Mouse (Mus musculus): ENCODE measurements around the gene Vmn1r199. TPM values are rescaled to one million over a fixed set of nuclear protein-coding genes. Genes with fewer than 3 reads are reported as not detected.
"Not testable (repeated sequence)": the region's sequence is repeated elsewhere in the genome, so short reads cannot be mapped to it uniquely, and the experiment has no call there.

The Vmn1r199 gene
- not detected in 2 replicates for polyA plus RNA-seq (2016; fragmentation: Nextera tagmentation; extraction: Ambion mirVana)

- H3K9me3 ChIP-seq, result no peaks in the 10 kb centered on the region
- WGBS, result 77% methylated on average over 2 of the region's 2 CpGs
- H3K36me3 ChIP-seq, result no peaks in the 10 kb centered on the region
- DNase-seq (ENCODE audit: low spot score), result no peak
- no peaks in the 10 kb centered on the region for H3K4me1 ChIP-seq
- no peak within 1 kb of the TSS for H3K27ac ChIP-seq
- H3K27me3 ChIP-seq (ENCODE audit: insufficient read depth, poor library complexity, severe bottlenecking), result no peaks in the 10 kb centered on the region
- H3K4me3 ChIP-seq, result no peak within 1 kb of the TSS
Observed at GRCm38 (mm10) chr13:22379518-22379917, at the start of gene Vmn1r199. Gene Vmn1r199, plus strand, starts transcription at chr13:22379818.

DNA sequence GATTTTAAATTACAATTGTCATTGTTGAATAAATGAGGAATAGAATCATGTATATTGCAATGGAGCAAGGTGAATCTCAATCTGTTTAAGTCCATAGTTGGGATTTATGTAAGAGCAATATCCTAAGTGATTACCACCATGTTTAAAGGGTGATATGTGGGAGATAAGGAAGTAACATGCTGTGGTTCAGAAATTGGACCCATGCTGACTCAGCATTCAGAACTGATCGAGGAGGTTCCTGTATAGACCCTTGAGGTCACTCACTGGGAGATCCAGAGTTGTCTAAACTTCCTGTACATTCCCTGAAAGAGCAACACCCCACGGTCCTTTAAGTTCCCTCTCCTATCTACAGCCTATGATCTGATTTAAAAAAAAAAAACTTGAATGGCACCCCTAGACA lies 46.3 kb upstream of the Vmn1r199 start:
- 64% methylated on average over 2 of the region's 2 CpGs for WGBS
- no peaks in the 10 kb centered on the region for H3K27me3 ChIP-seq (ENCODE audit: insufficient read depth, poor library complexity, severe bottlenecking)
- DNase-seq (ENCODE audit: low spot score), result no peak
- no peak overlapping the region for H3K4me3 ChIP-seq
- H3K36me3 ChIP-seq, result no peaks in the 10 kb centered on the region
- H3K27ac ChIP-seq, result no peak overlapping the region
- no peaks in the 10 kb centered on the region for H3K9me3 ChIP-seq
- no peaks in the 10 kb centered on the region for H3K4me1 ChIP-seq

GRCm38 (mm10) chr13:22335565-22335964 lies 44.1 kb upstream of the Vmn1r199 start:
- no peaks in the 10 kb centered on the region for H3K27me3 ChIP-seq (ENCODE audit: insufficient read depth, poor library complexity, severe bottlenecking)
- no peaks in the 10 kb centered on the region for H3K9me3 ChIP-seq
- WGBS, result 77% methylated on average over 1 of the region's 1 CpGs

GRCm38 (mm10) chr13:22350064-22350463 lies 29.6 kb upstream of the Vmn1r199 start, which contains the start of gene Vmn1r198:
Gene Vmn1r198, plus strand, starts transcription at chr13:22350364.
- Histone ChIP-seq H3K27me3 (ENCODE audit: insufficient read depth, poor library complexity, severe bottlenecking) (no peaks in the 10 kb centered on the region), H3K4me1 (no peaks in the 10 kb centered on the region), H3K9me3 (no peaks in the 10 kb centered on the region), H3K4me3 (no peak within 1 kb of the TSS), H3K27ac (no peak within 1 kb of the TSS), H3K36me3 (no peaks in the 10 kb centered on the region)
- no peak for DNase-seq (ENCODE audit: low spot score)
- 17% methylated on average over 1 of the region's 1 CpGs for WGBS

More at GRCm38 (mm10) chr13:22335565-22335964, 44.1 kb upstream of the Vmn1r199 start:
- Histone ChIP-seq H3K4me1 (no peaks in the 10 kb centered on the region), H3K4me3 (no peak overlapping the region), H3K27ac (no peak overlapping the region), H3K36me3 (no peaks in the 10 kb centered on the region)
- DNase-seq (ENCODE audit: low spot score), result no peak

GRCm38 (mm10) chr13:22350813-22351212 lies 28.8 kb upstream of the Vmn1r199 start:
- no peaks in the 10 kb centered on the region for H3K27me3 ChIP-seq (ENCODE audit: insufficient read depth, poor library complexity, severe bottlenecking)
- no peak for DNase-seq (ENCODE audit: low spot score)
- H3K36me3 ChIP-seq, result no peaks in the 10 kb centered on the region
- no peak overlapping the region for H3K27ac ChIP-seq
- H3K9me3 ChIP-seq, result no peaks in the 10 kb centered on the region
- 83% methylated on average over 1 of the region's 1 CpGs for WGBS
- no peak overlapping the region for H3K4me3 ChIP-seq
- no peaks in the 10 kb centered on the region for H3K4me1 ChIP-seq

DNA sequence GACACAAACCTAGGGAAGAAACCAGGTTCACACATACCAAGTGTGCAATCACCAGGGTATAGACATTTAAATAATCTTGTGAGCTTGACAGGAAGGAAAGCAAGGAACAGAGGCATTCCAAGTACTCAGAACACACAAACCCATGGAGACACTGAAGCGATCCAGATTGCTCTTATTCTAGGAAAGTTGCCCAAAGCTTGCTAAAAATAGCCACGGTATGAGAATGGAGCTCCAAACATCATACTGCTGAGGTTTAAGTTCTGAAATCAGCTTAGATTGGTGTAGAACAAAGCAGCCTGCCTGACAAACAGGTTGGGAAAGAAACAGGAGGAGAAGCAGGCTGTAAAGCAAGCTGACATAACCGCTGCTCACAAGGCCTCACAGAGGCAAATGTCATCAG lies 1.5 kb downstream of the Vmn1r199 start:
- not testable (repeated sequence) for H3K36me3 ChIP-seq; H3K27ac ChIP-seq; H3K4me3 ChIP-seq; H3K27me3 ChIP-seq (ENCODE audit: insufficient read depth, poor library complexity, severe bottlenecking); H3K9me3 ChIP-seq; DNase-seq (ENCODE audit: low spot score); H3K4me1 ChIP-seq
- 61% methylated on average over 3 of the region's 3 CpGs for WGBS

GRCm38 (mm10) chr13:22383401-22383800 lies 3.8 kb downstream of the Vmn1r199 start:
- H3K4me3 ChIP-seq, result no peak overlapping the region
- no peaks in the 10 kb centered on the region for H3K4me1 ChIP-seq
- no peaks in the 10 kb centered on the region for H3K9me3 ChIP-seq
- no peak overlapping the region for H3K27ac ChIP-seq
- 70% methylated on average over 3 of the region's 3 CpGs for WGBS
- no peaks in the 10 kb centered on the region for H3K36me3 ChIP-seq
- DNase-seq (ENCODE audit: low spot score), result no peak
- no peaks in the 10 kb centered on the region for H3K27me3 ChIP-seq (ENCODE audit: insufficient read depth, poor library complexity, severe bottlenecking)

GRCm38 (mm10) chr13:22387050-22387449 lies 7.4 kb downstream of the Vmn1r199 start:
- DNase-seq (ENCODE audit: low spot score), result no peak
- Histone ChIP-seq H3K4me1 (no peaks in the 10 kb centered on the region), H3K27me3 (ENCODE audit: insufficient read depth, poor library complexity, severe bottlenecking) (no peaks in the 10 kb centered on the region), H3K9me3 (no peaks in the 10 kb centered on the region), H3K4me3 (no peak overlapping the region), H3K27ac (no peak overlapping the region), H3K36me3 (no peaks in the 10 kb centered on the region)
- 88% methylated on average over 1 of the region's 1 CpGs for WGBS

DNA sequence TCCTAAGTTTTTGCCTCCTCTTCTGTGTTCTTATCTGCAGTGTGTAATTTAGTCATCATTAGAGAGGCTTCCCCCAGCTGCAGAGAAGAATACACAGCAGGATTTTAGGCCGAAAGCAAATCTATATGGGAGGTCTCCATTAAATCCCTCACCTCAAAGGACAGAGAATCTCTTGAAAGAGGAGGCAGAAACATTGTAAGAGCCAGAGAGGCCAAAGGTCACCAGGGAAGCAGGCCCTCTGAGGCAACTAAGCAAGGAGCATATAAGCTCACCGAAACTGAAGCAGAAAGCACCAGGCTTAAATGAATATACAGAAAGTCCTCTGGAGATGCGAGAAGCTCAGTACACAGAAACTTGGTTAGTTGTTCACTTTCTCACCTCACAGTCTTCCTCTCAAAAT lies 10.5 kb downstream of the Vmn1r199 start, which contains the start of gene Vmn1r200:
Gene Vmn1r200 (plus strand): TSS at position 301 of the 400 bp plus-strand sequence.
- Histone ChIP-seq H3K4me3 (no peak within 1 kb of the TSS), H3K9me3 (no peaks in the 10 kb centered on the region), H3K27me3 (ENCODE audit: insufficient read depth, poor library complexity, severe bottlenecking) (no peaks in the 10 kb centered on the region), H3K4me1 (no peaks in the 10 kb centered on the region), H3K27ac (no peak within 1 kb of the TSS), H3K36me3 (no peaks in the 10 kb centered on the region)
- DNase-seq (ENCODE audit: low spot score), result no peak
- WGBS, result 71% methylated on average over 3 of the region's 3 CpGs

DNA sequence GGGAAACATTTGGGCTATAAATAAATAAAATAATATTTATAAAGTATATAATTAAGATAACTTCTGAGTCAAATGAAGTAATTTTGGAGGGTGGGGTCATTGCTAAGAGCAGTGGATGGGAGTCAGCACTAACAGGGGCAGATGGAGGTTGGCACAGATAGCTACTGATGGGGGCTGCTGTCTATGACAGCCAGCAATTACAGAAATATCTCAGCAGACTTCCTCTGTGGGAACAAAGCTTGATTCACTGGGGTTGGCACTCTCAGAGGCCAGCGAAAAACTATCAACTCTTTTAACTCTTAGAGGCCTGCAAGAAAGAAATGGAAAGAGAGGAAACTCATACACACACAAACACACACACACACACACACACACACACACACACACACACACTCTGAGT lies 23.4 kb downstream of the Vmn1r199 start:
- 67% methylated on average over 1 of the region's 1 CpGs for WGBS
- no peaks in the 10 kb centered on the region for H3K4me1 ChIP-seq
- DNase-seq (ENCODE audit: low spot score), result no peak
- H3K27me3 ChIP-seq (ENCODE audit: insufficient read depth, poor library complexity, severe bottlenecking), result no peaks in the 10 kb centered on the region
- H3K27ac ChIP-seq, result no peak overlapping the region
- H3K36me3 ChIP-seq, result no peaks in the 10 kb centered on the region
- H3K4me3 ChIP-seq, result no peak overlapping the region
- H3K9me3 ChIP-seq, result peaks cover 7% of the 10 kb centered on the region

Other genes starting within 250 kb of the Vmn1r199 start
- gene Vmn1r191, start 195.8 kb upstream of the Vmn1r199 start, polyA plus RNA-seq (2016; fragmentation: Nextera tagmentation; extraction: Ambion mirVana), result not detected in 2 replicates
- not detected in 2 replicates for gene Vmn1r192, start 188.7 kb upstream of the Vmn1r199 start, polyA plus RNA-seq (2016; fragmentation: Nextera tagmentation; extraction: Ambion mirVana)
- not detected in 2 replicates for gene Vmn1r193, start 156.7 kb upstream of the Vmn1r199 start, polyA plus RNA-seq (2016; fragmentation: Nextera tagmentation; extraction: Ambion mirVana)
- not detected in 2 replicates for gene Vmn1r194, start 135.6 kb upstream of the Vmn1r199 start, polyA plus RNA-seq (2016; fragmentation: Nextera tagmentation; extraction: Ambion mirVana)
- gene Vmn1r195, start 109.3 kb upstream of the Vmn1r199 start, polyA plus RNA-seq (2016; fragmentation: Nextera tagmentation; extraction: Ambion mirVana), result not detected in 2 replicates
- gene Vmn1r196, start 89.9 kb upstream of the Vmn1r199 start, polyA plus RNA-seq (2016; fragmentation: Nextera tagmentation; extraction: Ambion mirVana), result not detected in 2 replicates
- gene Vmn1r197, start 55.2 kb upstream of the Vmn1r199 start, polyA plus RNA-seq (2016; fragmentation: Nextera tagmentation; extraction: Ambion mirVana), result not detected in 2 replicates
- gene Vmn1r198, start 29.5 kb upstream of the Vmn1r199 start, polyA plus RNA-seq (2016; fragmentation: Nextera tagmentation; extraction: Ambion mirVana), result not detected in 2 replicates
- gene Vmn1r200, start 10.6 kb downstream of the Vmn1r199 start, polyA plus RNA-seq (2016; fragmentation: Nextera tagmentation; extraction: Ambion mirVana), result not detected in 2 replicates
- not detected in 2 replicates for gene Vmn1r201, start 92.1 kb downstream of the Vmn1r199 start, polyA plus RNA-seq (2016; fragmentation: Nextera tagmentation; extraction: Ambion mirVana)
- gene Vmn1r202, start 125.6 kb downstream of the Vmn1r199 start, polyA plus RNA-seq (2016; fragmentation: Nextera tagmentation; extraction: Ambion mirVana), result not detected in 2 replicates
- gene Vmn1r203, start 138.3 kb downstream of the Vmn1r199 start, polyA plus RNA-seq (2016; fragmentation: Nextera tagmentation; extraction: Ambion mirVana), result not detected in 2 replicates
- gene Vmn1r204, start 173.4 kb downstream of the Vmn1r199 start, polyA plus RNA-seq (2016; fragmentation: Nextera tagmentation; extraction: Ambion mirVana), result not detected in 2 replicates
- gene Vmn1r205, start 213.2 kb downstream of the Vmn1r199 start, polyA plus RNA-seq (2016; fragmentation: Nextera tagmentation; extraction: Ambion mirVana), result not detected in 2 replicates
- gene Vmn1r206, start 244.4 kb downstream of the Vmn1r199 start, polyA plus RNA-seq (2016; fragmentation: Nextera tagmentation; extraction: Ambion mirVana), result not detected in 2 replicates

Data from heart, embryonic 10.5 days (tissue).